9 mouse cellular contexts compared by ENCODE assay signal in the genomic region with DNA sequence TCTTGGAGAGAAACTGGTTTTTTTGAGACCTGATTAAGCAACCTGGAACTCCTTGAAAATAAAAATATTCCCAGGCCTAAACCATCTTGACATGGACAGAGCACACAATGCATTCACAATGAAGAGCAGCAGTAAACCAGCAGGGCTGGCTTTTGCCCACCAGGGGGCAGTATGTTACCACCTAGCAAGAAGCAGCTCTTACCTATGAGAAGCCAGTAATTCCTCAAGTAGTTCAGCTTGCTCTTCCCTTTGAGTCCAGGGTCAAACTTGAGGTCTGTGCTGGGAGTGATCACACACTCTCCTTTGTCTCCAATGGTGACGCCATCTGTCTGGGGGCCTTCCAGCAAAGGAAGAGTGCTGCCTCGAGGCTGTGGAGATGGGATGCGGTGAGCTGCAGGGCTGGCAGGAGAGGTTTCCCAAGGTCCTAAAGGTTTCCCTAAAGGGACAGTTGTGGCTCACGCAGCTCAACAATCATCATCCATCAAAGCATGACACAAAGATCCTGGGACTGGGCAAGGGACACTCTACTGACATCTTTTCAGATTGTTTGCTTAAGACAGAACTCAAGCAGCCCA. TPM values are rescaled to one million over a fixed set of nuclear protein-coding genes. Genes with fewer than 3 reads are reported as not detected.
DNase-seq lines count a peak whose midpoint lies in the region; ATAC-seq and TF ChIP-seq lines count a peak whose summit lies in the region.
"Had no signal": no experiment of that assay in that cellular context is flagged by ENCODE, and none has a peak within 500 bp of the region (broad histone marks: within the 10 kb centered on the region; RNA-seq: fewer than 3 reads in every experiment).

No protein-coding gene starts in this region.

- no peak overlapping the region for H3K4me3 ChIP-seq in E14TG2a.4 (replicated peaks; ENCODE audit: low read length)
- no peak overlapping the region for H3K4me3 ChIP-seq in forebrain, embryonic 12.5 days (replicated peaks)
- no peak overlapping the region for H3K4me3 ChIP-seq in thymus, adult 2 months (ENCODE audit: control insufficient read depth, insufficient read depth, low read length)
- H3K4me3 ChIP-seq: heart, embryonic 15.5 days had no signal

- H3K4me1 ChIP-seq in E14TG2a.4 (replicated peaks; ENCODE audit: low read depth, low read length) = no peaks in the 10 kb centered on the region
- no peaks in the 10 kb centered on the region for H3K4me1 ChIP-seq in forebrain, embryonic 12.5 days
- H3K4me1 ChIP-seq in thymus, adult 2 months (replicated peaks; ENCODE audit: control insufficient read depth, insufficient read depth, low read length) = peaks cover 10% of the 10 kb centered on the region
- H3K4me1 ChIP-seq: heart, embryonic 15.5 days had no signal

- peaks cover 58% of the 10 kb centered on the region for H3K36me3 ChIP-seq in E14TG2a.4 (ENCODE audit: insufficient read depth, low read length)
- H3K36me3 ChIP-seq in forebrain, embryonic 12.5 days (replicated peaks) = peaks cover 12% of the 10 kb centered on the region; the same call in 1 of the 2 replicates
- H3K36me3 ChIP-seq in thymus, adult 2 months (ENCODE audit: control insufficient read depth, insufficient read depth, low read length) = no peaks in the 10 kb centered on the region
- H3K36me3 ChIP-seq: heart, embryonic 15.5 days had no signal

- TF ChIP-seq POLR2A in thymus, adult 2 months (IDR thresholded peaks at IDR 0.05; ENCODE audit: control insufficient read depth, extremely low read depth, insufficient read depth, low read length, poor library complexity) = no peak

- peak; percentile 97 for TF ChIP-seq CTCF in E14TG2a.4 (conservative IDR thresholded peaks at IDR 0.05; ENCODE audit: low read length)
- no peak for TF ChIP-seq CTCF in thymus, adult 2 months (IDR thresholded peaks at IDR 0.05; ENCODE audit: borderline replicate concordance, control insufficient read depth, extremely low read depth, insufficient read depth, low read length, poor library complexity)

- H3K9ac ChIP-seq in forebrain, embryonic 12.5 days = no peak overlapping the region
- H3K9ac ChIP-seq: heart, embryonic 15.5 days had no signal

- WGBS in forebrain, embryonic 12.5 days = 48% methylated on average over 4 of the region's 4 CpGs
- 84% methylated on average over 4 of the region's 4 CpGs for WGBS in thymus, adult 2 months

- peak; percentile 60 for ATAC-seq in forebrain, embryonic 12.5 days (ENCODE audit: low FRiP score)

- H3K27me3 ChIP-seq in E14TG2a.4 (ENCODE audit: insufficient read depth, low read length) = no peaks in the 10 kb centered on the region
- no peaks in the 10 kb centered on the region for H3K27me3 ChIP-seq in forebrain, embryonic 12.5 days
- H3K27me3 ChIP-seq in thymus, adult 2 months (ENCODE audit: control insufficient read depth, insufficient read depth, low read length) = no peaks in the 10 kb centered on the region
- H3K27me3 ChIP-seq: heart, embryonic 15.5 days had no signal

- no peak overlapping the region for H3K4me2 ChIP-seq in forebrain, embryonic 12.5 days
- H3K4me2 ChIP-seq: heart, embryonic 15.5 days had no signal

- H3K9me3 ChIP-seq in E14TG2a.4 (ENCODE audit: low read length) = no peaks in the 10 kb centered on the region
- no peaks in the 10 kb centered on the region for H3K9me3 ChIP-seq in forebrain, embryonic 12.5 days
- H3K9me3 ChIP-seq: heart, embryonic 15.5 days had no signal

- DNase-seq in c-Kit-positive CD71-negative TER-119-negative erythroid progenitor cells, embryonic 14.5 days (ENCODE audit: low read depth) = peak; percentile 85
- peak; percentile 56 for DNase-seq in heart, postnatal 25 days (ENCODE audit: low spot score)
- DNase-seq in layer of hippocampus, adult 18-20 months (ENCODE audit: low spot score in 2 of 2) = peak; percentile 48 to 92
- peak; percentile 81 to 86 for DNase-seq in lung, adult 18-20 months
- peak; percentile 53 for DNase-seq in ovary, adult 18-20 months (ENCODE audit: low spot score)
- DNase-seq in thymus, adult 2 months = peak; percentile 80

- intact Hi-C loops in heart, postnatal 25 days (cut with DNase I) = loop anchor here (1.0 to 10.0 kb wide), 3 partner anchors 73 to 326 kb away; no protein-coding TSS in a partner anchor

- H3K27ac ChIP-seq in forebrain, embryonic 12.5 days = no peak overlapping the region
- H3K27ac ChIP-seq in thymus, adult 2 months (ENCODE audit: control insufficient read depth, insufficient read depth, low read length) = no peak overlapping the region

RNA-seq across cellular contexts. Expression of a gene that starts 30.8 kb away (rescaled TPM):
- 8.1 and 9.8 TPM in 2 replicates for polyA plus RNA-seq in forebrain, embryonic 12.5 days (2016; fragmentation: Nextera tagmentation; extraction: Ambion mirVana)
- 10 to 100 TPM; 26.1 to 32.0 TPM for total RNA-seq in heart, postnatal 25 days (2021)
- total RNA-seq in layer of hippocampus, adult 18-20 months (2021) = 1 to 10 TPM; 2.4 to 3.1 TPM
- polyA plus RNA-seq in thymus, adult 2 months (2012; rRNA removed) = 185 and 222 TPM in 2 replicates

RNA-seq across cellular contexts. Expression of a gene that starts 53.4 kb away (rescaled TPM):
- not detected in 2 replicates for polyA plus RNA-seq in forebrain, embryonic 12.5 days (2016; fragmentation: Nextera tagmentation; extraction: Ambion mirVana)
- total RNA-seq in heart, postnatal 25 days (2021) = under 1 TPM; 0.73 to 0.95 TPM
- not detected for total RNA-seq in layer of hippocampus, adult 18-20 months (2021)
- polyA plus RNA-seq in thymus, adult 2 months (2012; rRNA removed) = 30.1 and 31.1 TPM in 2 replicates

Comparison
In these comparisons a context has a peak if more than half of its experiments do, and no peak if none do; other contexts are left out.
1. RNA of a gene that starts 30.8 kb away (total RNA-seq): 26.1 to 32.0 TPM in heart, postnatal 25 days; 2.4 to 3.1 TPM in layer of hippocampus, adult 18-20 months; every median in the first group is over 4 times any median in the second.
2. Peak in every context shown above with its lines, with median percentiles within 50 percentile points of each other: DNase-seq.